Mouse (Mus musculus): Measurements from ENCODE around the gene Lmx1b. TPM values are rescaled to one million over a fixed set of nuclear protein-coding genes. Genes with fewer than 3 reads are reported as not detected.

The Lmx1b gene
- polyA plus RNA-seq, 1 experiment, result not detected

GRCm38 (mm10) chr2:33565886-33566285 is 74.4 kb downstream of the Lmx1b start:
- H3K27me3 ChIP-seq (ENCODE audit: control insufficient read depth, insufficient read depth, insufficient read length), result peaks cover 99% of the 10 kb centered on the region
- H3K79me2 ChIP-seq (ENCODE audit: control insufficient read depth, insufficient read depth), result no peaks in the 10 kb centered on the region
- no peak overlapping the region for H3K4me2 ChIP-seq (ENCODE audit: low read depth)
- no peak overlapping the region for H3K4me3 ChIP-seq
- H3ac ChIP-seq (ENCODE audit: control insufficient read depth, insufficient read length), result no peak overlapping the region
- TF ChIP-seq REST (IDR thresholded peaks at IDR 0.05; ENCODE audit: insufficient read depth, insufficient read length), result no peak
- TF ChIP-seq POLR2AphosphoS2 (IDR thresholded peaks at IDR 0.05; ENCODE audit: insufficient read length, low read depth), result no peak
- no peak for TF ChIP-seq SRF (IDR thresholded peaks at IDR 0.05; ENCODE audit: control insufficient read depth, insufficient read length, low read depth)
- TF ChIP-seq E2F4 (IDR thresholded peaks at IDR 0.05; ENCODE audit: insufficient read depth), result no peak
- TF ChIP-seq CEBPB (IDR thresholded peaks at IDR 0.05; ENCODE audit: insufficient read depth, poor library complexity, severe bottlenecking), result no peak
- no peak for TF ChIP-seq MYOG (IDR thresholded peaks at IDR 0.05; ENCODE audit: control insufficient read depth in 1 of 3, insufficient read depth in 1 of 3, insufficient read length in 2 of 3, low read depth in 2 of 3)
- no peak for TF ChIP-seq USF1 (IDR thresholded peaks at IDR 0.05; ENCODE audit: low read depth)
- TF ChIP-seq MYOD1 (IDR thresholded peaks at IDR 0.05; ENCODE audit: control insufficient read depth in 1 of 3, insufficient read length in 2 of 3, low read depth in 2 of 3), result no peak
- TF ChIP-seq TCF12 (IDR thresholded peaks at IDR 0.05; ENCODE audit: insufficient read depth, poor library complexity, severe bottlenecking), result no peak
- no peak for TF ChIP-seq MAX (IDR thresholded peaks at IDR 0.05; ENCODE audit: low read depth)
- no peaks in the 10 kb centered on the region for H3K36me3 ChIP-seq (ENCODE audit: control insufficient read depth, insufficient read depth)

- H3K4me3 ChIP-seq, result no peak overlapping the region
- H3K4me2 ChIP-seq (ENCODE audit: low read depth), result no peak overlapping the region
- H3K27me3 ChIP-seq (ENCODE audit: control insufficient read depth, insufficient read depth, insufficient read length), result peaks cover 98% of the 10 kb centered on the region
- no peaks in the 10 kb centered on the region for H3K79me2 ChIP-seq (ENCODE audit: control insufficient read depth, insufficient read depth)
- H3K36me3 ChIP-seq (ENCODE audit: control insufficient read depth, insufficient read depth), result no peaks in the 10 kb centered on the region
- TF ChIP-seq MAX (IDR thresholded peaks at IDR 0.05; ENCODE audit: low read depth) (no peak), CEBPB (IDR thresholded peaks at IDR 0.05; ENCODE audit: insufficient read depth, poor library complexity, severe bottlenecking) (no peak), E2F4 (IDR thresholded peaks at IDR 0.05; ENCODE audit: insufficient read depth) (no peak), POLR2A (IDR thresholded peaks at IDR 0.05; ENCODE audit: insufficient read length, low read depth) (no peak), TCF3 (IDR thresholded peaks at IDR 0.05; ENCODE audit: insufficient read length, low read depth) (no peak), TCF12 (IDR thresholded peaks at IDR 0.05; ENCODE audit: insufficient read depth, poor library complexity, severe bottlenecking) (no peak), MYOD1 (IDR thresholded peaks at IDR 0.05; ENCODE audit: control insufficient read depth in 1 of 3, insufficient read length in 2 of 3, low read depth in 2 of 3) (no peak), REST (IDR thresholded peaks at IDR 0.05; ENCODE audit: insufficient read depth, insufficient read length) (no peak), USF1 (IDR thresholded peaks at IDR 0.05; ENCODE audit: low read depth) (no peak), MYOG (IDR thresholded peaks at IDR 0.05; ENCODE audit: control insufficient read depth in 1 of 3, insufficient read depth in 1 of 3, insufficient read length in 2 of 3, low read depth in 2 of 3) (no peak), SRF (IDR thresholded peaks at IDR 0.05; ENCODE audit: control insufficient read depth, insufficient read length, low read depth) (no peak), POLR2AphosphoS2 (IDR thresholded peaks at IDR 0.05; ENCODE audit: insufficient read length, low read depth) (no peak)
- H3ac ChIP-seq (ENCODE audit: control insufficient read depth, insufficient read length), result no peak overlapping the region
Observed at GRCm38 (mm10) chr2:33564748-33565147, 75.6 kb downstream of the Lmx1b start.

GRCm38 (mm10) chr2:33559752-33560151 is 80.6 kb downstream of the Lmx1b start:
- no peak overlapping the region for H3K4me3 ChIP-seq
- no peak for TF ChIP-seq USF1 (IDR thresholded peaks at IDR 0.05; ENCODE audit: low read depth)
- peaks cover 80% of the 10 kb centered on the region for H3K27me3 ChIP-seq (ENCODE audit: control insufficient read depth, insufficient read depth, insufficient read length)
- H3K79me2 ChIP-seq (ENCODE audit: control insufficient read depth, insufficient read depth), result no peaks in the 10 kb centered on the region
- no peak overlapping the region for H3ac ChIP-seq (ENCODE audit: control insufficient read depth, insufficient read length)
- H3K36me3 ChIP-seq (ENCODE audit: control insufficient read depth, insufficient read depth), result no peaks in the 10 kb centered on the region
- no peak overlapping the region for H3K4me2 ChIP-seq (ENCODE audit: low read depth)

GRCm38 (mm10) chr2:33559334-33559733 is 81.0 kb downstream of the Lmx1b start:
- Histone ChIP-seq H3K79me2 (ENCODE audit: control insufficient read depth, insufficient read depth) (no peaks in the 10 kb centered on the region), H3K4me3 (no peak overlapping the region), H3K4me2 (ENCODE audit: low read depth) (no peak overlapping the region), H3K36me3 (ENCODE audit: control insufficient read depth, insufficient read depth) (no peaks in the 10 kb centered on the region), H3K27me3 (ENCODE audit: control insufficient read depth, insufficient read depth, insufficient read length) (peaks cover 76% of the 10 kb centered on the region), H3ac (ENCODE audit: control insufficient read depth, insufficient read length) (no peak overlapping the region)
- TF ChIP-seq CEBPB (IDR thresholded peaks at IDR 0.05; ENCODE audit: insufficient read depth, poor library complexity, severe bottlenecking) (no peak), USF1 (IDR thresholded peaks at IDR 0.05; ENCODE audit: low read depth) (no peak), SRF (IDR thresholded peaks at IDR 0.05; ENCODE audit: control insufficient read depth, insufficient read length, low read depth) (no peak), MYOG (IDR thresholded peaks at IDR 0.05; ENCODE audit: control insufficient read depth in 1 of 3, insufficient read depth in 1 of 3, insufficient read length in 2 of 3, low read depth in 2 of 3) (no peak), TCF3 (IDR thresholded peaks at IDR 0.05; ENCODE audit: insufficient read length, low read depth) (no peak), MAX (IDR thresholded peaks at IDR 0.05; ENCODE audit: low read depth) (no peak), TCF12 (IDR thresholded peaks at IDR 0.05; ENCODE audit: insufficient read depth, poor library complexity, severe bottlenecking) (no peak), POLR2A (IDR thresholded peaks at IDR 0.05; ENCODE audit: insufficient read length, low read depth) (no peak), E2F4 (IDR thresholded peaks at IDR 0.05; ENCODE audit: insufficient read depth) (no peak), MYOD1 (IDR thresholded peaks at IDR 0.05; ENCODE audit: control insufficient read depth in 1 of 3, insufficient read length in 2 of 3, low read depth in 2 of 3) (no peak), POLR2AphosphoS2 (IDR thresholded peaks at IDR 0.05; ENCODE audit: insufficient read length, low read depth) (no peak), REST (IDR thresholded peaks at IDR 0.05; ENCODE audit: insufficient read depth, insufficient read length) (no peak)

GRCm38 (mm10) chr2:33558233-33558632 is 82.1 kb downstream of the Lmx1b start:
- Histone ChIP-seq H3K4me2 (ENCODE audit: low read depth) (no peak overlapping the region), H3K79me2 (ENCODE audit: control insufficient read depth, insufficient read depth) (no peaks in the 10 kb centered on the region), H3K4me3 (no peak overlapping the region), H3ac (ENCODE audit: control insufficient read depth, insufficient read length) (no peak overlapping the region), H3K27me3 (ENCODE audit: control insufficient read depth, insufficient read depth, insufficient read length) (peaks cover 65% of the 10 kb centered on the region), H3K36me3 (ENCODE audit: control insufficient read depth, insufficient read depth) (no peaks in the 10 kb centered on the region)
- TF ChIP-seq REST (IDR thresholded peaks at IDR 0.05; ENCODE audit: insufficient read depth, insufficient read length) (no peak), CEBPB (IDR thresholded peaks at IDR 0.05; ENCODE audit: insufficient read depth, poor library complexity, severe bottlenecking) (no peak), TCF12 (IDR thresholded peaks at IDR 0.05; ENCODE audit: insufficient read depth, poor library complexity, severe bottlenecking) (no peak), POLR2AphosphoS2 (IDR thresholded peaks at IDR 0.05; ENCODE audit: insufficient read length, low read depth) (no peak), TCF3 (IDR thresholded peaks at IDR 0.05; ENCODE audit: insufficient read length, low read depth) (no peak), USF1 (IDR thresholded peaks at IDR 0.05; ENCODE audit: low read depth) (no peak), E2F4 (IDR thresholded peaks at IDR 0.05; ENCODE audit: insufficient read depth) (no peak), MYOG (IDR thresholded peaks at IDR 0.05; ENCODE audit: control insufficient read depth in 1 of 3, insufficient read depth in 1 of 3, insufficient read length in 2 of 3, low read depth in 2 of 3) (no peak), MAX (IDR thresholded peaks at IDR 0.05; ENCODE audit: low read depth) (no peak), MYOD1 (IDR thresholded peaks at IDR 0.05; ENCODE audit: control insufficient read depth in 1 of 3, insufficient read length in 2 of 3, low read depth in 2 of 3) (no peak), SRF (IDR thresholded peaks at IDR 0.05; ENCODE audit: control insufficient read depth, insufficient read length, low read depth) (no peak), POLR2A (IDR thresholded peaks at IDR 0.05; ENCODE audit: insufficient read length, low read depth) (no peak)

Data from myocyte (in vitro differentiated cells).